Mouse (Mus musculus): ENCODE results near the gene Kcnk12.

- TF ChIP-seq CTCF (IDR thresholded peaks at IDR 0.05; ENCODE audit: low read depth) (no peak), EP300 (IDR thresholded peaks at IDR 0.05; ENCODE audit: low read depth) (no peak)
Measured at GRCm38 (mm10) chr17:87696814-87697213, 101.0 kb downstream of the Kcnk12 start.

Measured in liver, embryonic 14.5 days (tissue).